Mouse (Mus musculus): ENCODE results near the gene H2-DMb2. TPM values are rescaled to one million over a fixed set of nuclear protein-coding genes. Genes with fewer than 3 reads are reported as not detected.

Gene H2-DMb2
- total RNA-seq, 2 experiments from 2014 or later = 1.0 to 1.1 TPM

DNA sequence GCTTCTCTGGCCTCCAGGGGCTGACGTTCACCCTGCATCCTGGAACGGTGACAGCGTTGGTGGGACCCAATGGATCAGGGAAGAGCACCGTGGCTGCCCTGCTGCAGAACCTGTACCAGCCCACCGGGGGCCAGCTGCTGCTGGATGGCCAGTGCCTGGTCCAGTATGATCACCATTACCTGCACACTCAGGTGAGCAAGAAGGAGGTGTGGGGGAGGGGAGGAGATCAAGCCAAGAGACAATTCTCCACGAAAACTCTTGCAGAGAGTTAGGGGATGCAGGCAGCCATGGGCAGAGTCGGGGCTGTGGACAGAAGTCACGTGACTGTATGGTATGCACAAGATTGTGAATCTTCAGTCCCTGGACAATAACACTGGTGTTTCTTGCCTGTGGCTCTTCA is 50.4 kb downstream of the H2-DMb2 start:
- intact Hi-C loops (cut with DNase I) = no loop called here
- DNase-seq (ENCODE audit: low spot score in 2 of 2) = no peak

DNA sequence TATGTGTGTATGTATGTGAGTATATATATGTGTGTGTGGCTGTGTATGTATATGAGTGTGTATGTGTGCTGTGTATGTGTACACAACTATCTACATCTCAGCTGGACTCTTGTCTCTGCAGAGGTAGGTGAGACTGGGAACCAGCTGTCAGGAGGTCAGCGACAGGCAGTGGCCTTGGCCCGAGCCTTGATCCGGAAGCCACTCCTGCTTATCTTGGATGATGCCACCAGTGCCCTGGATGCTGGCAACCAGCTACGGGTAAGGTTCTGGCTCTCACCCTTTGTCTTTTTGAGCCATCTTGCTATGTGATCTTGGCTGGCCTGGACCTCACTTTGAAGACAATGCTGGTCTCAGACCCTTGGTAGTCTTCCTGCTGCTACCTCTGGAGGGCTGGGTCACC is 51.6 kb downstream of the H2-DMb2 start:
- intact Hi-C loops (cut with DNase I) = no loop called here
- DNase-seq (ENCODE audit: low spot score in 2 of 2) = no peak

DNA sequence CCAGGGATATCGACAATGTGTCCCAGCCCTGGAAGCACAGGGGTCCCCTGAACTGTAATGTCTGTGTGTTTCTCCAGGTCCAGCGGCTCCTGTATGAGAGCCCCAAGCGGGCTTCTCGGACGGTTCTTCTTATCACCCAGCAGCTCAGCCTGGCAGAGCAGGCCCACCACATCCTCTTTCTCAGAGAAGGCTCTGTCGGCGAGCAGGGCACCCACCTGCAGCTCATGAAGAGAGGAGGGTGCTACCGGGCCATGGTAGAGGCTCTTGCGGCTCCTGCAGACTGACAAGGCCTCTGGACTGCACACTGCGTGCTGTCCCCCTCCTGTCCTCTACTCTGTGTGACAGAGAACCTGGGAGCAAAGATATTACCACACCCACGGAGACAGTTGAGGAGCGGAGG is 53.4 kb downstream of the H2-DMb2 start:
- no peak for DNase-seq (ENCODE audit: low spot score in 2 of 2)
- intact Hi-C loops (cut with DNase I) = no loop called here

DNA sequence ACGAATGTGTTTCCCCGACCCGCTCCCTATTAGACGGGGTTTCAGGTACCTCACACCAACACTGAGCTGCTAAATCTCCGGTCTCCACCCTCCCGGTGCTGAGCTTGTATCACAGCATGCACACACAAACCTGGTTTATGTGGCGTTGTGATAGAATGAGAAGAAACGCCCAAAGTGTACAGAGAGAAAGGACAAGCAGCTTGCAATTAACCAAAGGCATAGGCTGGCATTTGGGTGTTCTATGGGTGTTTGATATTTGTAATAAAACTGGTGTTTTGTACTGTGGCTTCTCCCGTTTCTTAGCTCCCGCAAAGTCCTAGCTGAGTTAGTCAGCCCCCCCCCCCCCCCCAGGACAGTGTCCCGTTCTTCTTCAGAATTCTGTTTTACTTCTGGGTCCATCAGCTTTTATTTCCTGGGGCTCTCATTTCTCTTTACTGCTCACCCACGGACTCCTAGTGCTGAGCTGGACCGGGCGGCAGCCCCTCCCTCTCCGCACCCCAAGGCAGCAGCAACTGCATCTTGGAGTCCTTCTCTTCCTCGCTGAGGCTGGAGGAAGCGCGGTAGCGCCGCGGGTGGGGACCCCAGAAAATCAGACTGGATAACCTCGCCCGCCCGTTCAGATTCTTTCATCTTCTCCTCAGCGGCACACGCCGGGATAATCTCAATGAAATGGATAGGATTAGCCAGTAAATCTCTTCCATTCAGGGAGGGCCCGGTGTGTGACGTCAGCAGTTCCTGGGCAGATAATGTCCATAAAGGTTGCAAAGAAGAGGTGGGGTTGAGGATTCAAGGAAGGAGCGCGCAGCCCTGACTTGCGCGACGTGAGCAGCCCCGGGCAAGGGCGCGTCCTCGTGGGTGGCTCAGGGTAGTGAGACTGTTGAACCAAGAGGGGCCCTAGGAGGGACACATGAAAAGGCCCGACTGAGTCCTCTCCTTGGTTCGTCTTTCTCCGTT is 54.1 kb downstream of the H2-DMb2 start, which contains the start of gene Psmb8:
TSS of gene Psmb8 (plus strand) at position 781 of the 954 bp plus-strand sequence.
- intact Hi-C loops (cut with DNase I) = no loop called here
- DNase-seq (ENCODE audit: low spot score in 2 of 2) = peak; percentile 87 to 91

DNA sequence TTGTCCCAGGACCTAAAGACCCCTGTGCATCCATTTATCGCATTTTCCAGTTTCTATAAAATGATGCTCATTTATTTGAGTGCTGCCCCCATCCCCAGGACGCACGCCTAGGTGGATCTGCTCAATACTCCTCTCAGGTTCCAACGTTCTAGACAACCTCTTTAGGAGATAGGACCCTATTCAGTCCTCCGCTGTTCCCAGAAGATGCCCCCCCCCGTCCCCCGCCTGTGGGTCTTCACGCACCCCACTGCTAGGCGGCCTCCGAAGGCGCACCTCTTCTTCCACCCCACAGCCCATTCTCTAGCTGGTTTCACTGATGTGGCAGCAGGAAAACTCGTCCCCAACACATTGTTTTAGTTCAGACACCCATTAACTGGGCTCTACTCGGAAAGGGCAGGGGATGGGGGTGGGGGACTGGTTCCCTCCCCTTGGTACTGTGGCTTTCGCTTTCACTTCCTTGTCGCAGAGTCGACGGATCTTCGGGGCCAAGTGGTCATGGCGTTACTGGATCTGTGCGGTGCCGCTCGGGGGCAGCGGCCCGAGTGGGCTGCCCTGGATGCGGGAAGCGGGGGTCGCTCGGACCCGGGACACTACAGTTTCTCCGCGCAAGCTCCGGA is 54.9 kb downstream of the H2-DMb2 start:
- DNase-seq (ENCODE audit: low spot score in 2 of 2) = no peak
- intact Hi-C loops (cut with DNase I) = no loop called here

DNA sequence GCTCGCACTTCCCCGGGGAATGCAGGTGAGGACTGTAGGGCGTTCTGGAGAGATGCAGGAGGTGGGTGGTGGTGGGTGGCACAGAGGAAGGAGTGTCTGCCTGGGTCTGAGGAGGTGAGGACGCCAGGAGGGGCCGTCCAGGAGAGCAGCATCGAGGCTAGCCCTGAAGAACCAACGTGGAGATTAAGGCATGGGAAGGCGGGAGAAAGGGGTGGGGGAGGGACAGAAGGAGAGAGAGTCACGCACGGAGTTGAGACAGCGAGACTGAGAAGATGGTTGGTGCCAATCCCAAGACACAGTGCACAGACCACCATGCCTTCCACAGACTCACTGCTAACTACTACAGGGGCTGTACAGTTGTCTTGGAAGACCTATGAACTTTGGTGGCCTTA is 55.4 kb downstream of the H2-DMb2 start:
- no peak for DNase-seq (ENCODE audit: low spot score in 2 of 2)
- intact Hi-C loops (cut with DNase I) = no loop called here

DNA sequence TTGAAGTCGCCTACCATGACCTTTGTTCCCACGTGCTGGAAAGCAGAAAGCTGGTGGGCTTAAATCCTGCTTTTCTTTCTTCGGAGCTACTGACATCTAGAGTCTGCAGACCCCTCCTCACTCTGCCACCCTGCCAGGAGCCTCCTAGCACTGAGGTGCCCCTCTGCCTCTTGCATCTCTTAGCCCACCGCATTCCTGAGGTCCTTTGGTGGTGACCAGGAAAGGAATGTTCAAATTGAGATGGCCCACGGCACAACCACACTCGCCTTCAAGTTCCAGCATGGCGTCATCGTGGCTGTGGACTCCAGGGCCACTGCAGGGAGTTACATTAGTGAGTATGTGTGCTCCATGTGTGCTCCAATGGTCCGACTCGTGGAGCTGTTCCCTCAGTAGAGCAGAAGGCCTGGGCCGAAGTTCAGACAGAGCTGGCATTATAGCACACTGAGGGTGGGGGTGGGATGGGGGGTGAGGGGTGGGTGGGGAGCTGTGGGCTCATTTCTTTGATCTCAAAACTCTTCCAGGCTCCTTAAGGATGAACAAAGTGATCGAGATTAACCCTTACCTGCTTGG is 56.0 kb downstream of the H2-DMb2 start:
- intact Hi-C loops (cut with DNase I) = no loop called here
- DNase-seq (ENCODE audit: low spot score in 2 of 2) = no peak

DNA sequence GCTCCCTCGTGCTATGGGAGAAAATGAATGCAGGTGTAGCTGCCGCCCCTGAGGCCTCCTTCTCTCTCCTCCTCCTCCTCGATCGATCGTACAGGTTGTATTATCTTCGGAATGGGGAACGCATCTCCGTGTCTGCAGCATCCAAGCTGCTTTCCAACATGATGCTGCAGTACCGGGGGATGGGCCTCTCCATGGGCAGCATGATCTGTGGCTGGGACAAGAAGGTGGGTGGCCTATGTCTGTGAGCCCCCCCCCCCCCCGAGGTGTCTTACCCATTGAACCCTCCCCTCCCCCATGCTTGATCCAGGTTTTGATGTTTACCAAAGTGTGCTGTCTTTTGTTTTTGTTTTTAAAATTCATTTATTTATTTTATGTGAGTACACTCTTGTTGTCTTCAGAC is 56.9 kb downstream of the H2-DMb2 start:
- intact Hi-C loops (cut with DNase I) = no loop called here
- no peak for DNase-seq (ENCODE audit: low spot score in 2 of 2)

DNA sequence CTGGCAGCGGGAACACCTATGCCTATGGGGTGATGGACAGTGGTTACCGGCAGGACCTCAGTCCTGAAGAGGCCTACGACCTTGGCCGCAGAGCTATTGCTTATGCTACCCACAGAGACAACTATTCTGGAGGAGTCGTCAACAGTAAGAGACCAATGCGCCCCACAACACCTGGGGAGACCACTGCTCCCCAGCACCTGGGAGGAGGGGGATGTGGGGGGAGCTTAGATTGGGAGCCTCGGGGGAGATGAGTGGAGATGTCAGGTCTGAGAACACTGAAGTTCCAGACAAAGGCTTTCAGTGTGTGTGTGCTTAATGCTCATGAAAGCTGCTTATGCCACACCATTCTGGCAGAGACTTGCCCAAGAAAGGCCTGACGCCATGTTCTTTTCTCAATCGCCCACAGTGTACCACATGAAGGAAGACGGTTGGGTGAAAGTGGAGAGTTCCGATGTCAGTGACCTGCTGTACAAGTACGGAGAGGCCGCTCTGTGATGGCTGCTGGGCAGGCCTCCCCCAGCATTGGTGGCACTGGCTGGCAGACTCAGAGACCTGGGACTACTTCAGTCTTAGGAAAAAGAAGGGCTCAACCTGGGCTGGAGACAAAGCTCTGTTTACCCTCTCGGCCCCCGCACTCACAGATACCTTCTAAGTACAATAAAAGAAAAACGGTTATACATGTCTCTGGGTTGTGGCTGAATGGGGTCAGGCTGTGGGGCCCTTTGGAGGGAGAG is 57.8 kb downstream of the H2-DMb2 start:
- no peak for DNase-seq (ENCODE audit: low spot score in 2 of 2)
- intact Hi-C loops (cut with DNase I) = no loop called here

Other genes with a start within 250 kb of the H2-DMb2 start
- not detected for gene Platr17, start 238.2 kb upstream of the H2-DMb2 start, total RNA-seq (2021)
- 10 to 100 TPM; 25.4 to 29.3 TPM for gene Daxx, start 233.9 kb upstream of the H2-DMb2 start, total RNA-seq (2021)
- 10 to 100 TPM; 23.3 to 35.7 TPM for gene Tapbp, start 227.4 kb upstream of the H2-DMb2 start, total RNA-seq (2021)
- gene Zbtb22, start 227.4 kb upstream of the H2-DMb2 start, total RNA-seq (2021) = 10 to 100 TPM; 29.7 to 35.2 TPM
- 10 to 100 TPM; 65.1 to 68.3 TPM for gene Rgl2, start 213.8 kb upstream of the H2-DMb2 start, total RNA-seq (2021)
- 10 to 100 TPM; 88.3 to 99.4 TPM for gene Pfdn6, start 203.0 kb upstream of the H2-DMb2 start, total RNA-seq (2021)
- 10 to 100 TPM; 14.1 to 17.2 TPM for gene Wdr46, start 202.6 kb upstream of the H2-DMb2 start, total RNA-seq (2021)
- 1 to 10 TPM; 5.6 to 8.1 TPM for gene B3galt4, start 191.8 kb upstream of the H2-DMb2 start, total RNA-seq (2021)
- 10 to 100 TPM; 80.3 to 83.6 TPM for gene Vps52, start 187.5 kb upstream of the H2-DMb2 start, total RNA-seq (2021)
- 100 to 1,000 TPM; 325 to 332 TPM for gene Rps18, start 187.3 kb upstream of the H2-DMb2 start, total RNA-seq (2021)
- 10 to 100 TPM; 10.3 to 13.6 TPM for gene H2-K1, start 143.0 kb upstream of the H2-DMb2 start, total RNA-seq (2021)
- 10 to 100 TPM; 25.3 to 30.8 TPM for gene Ring1, start 118.6 kb upstream of the H2-DMb2 start, total RNA-seq (2021)
- gene H2-Ke6, start 115.2 kb upstream of the H2-DMb2 start, total RNA-seq (2021) = 10 to 100 TPM; 27.7 to 30.1 TPM
- gene Slc39a7, start 111.6 kb upstream of the H2-DMb2 start, total RNA-seq (2021) = 10 to 100 TPM; 95.3 to 99.9 TPM
- gene Rxrb, start 111.5 kb upstream of the H2-DMb2 start, total RNA-seq (2021) = 10 to 100 TPM; 81.7 to 86.7 TPM
- 10 to 100 TPM; 16.6 to 22.6 TPM for gene Col11a2, start 103.9 kb upstream of the H2-DMb2 start, total RNA-seq (2021)
- under 1 TPM in 1 of 2 experiments, not detected in 1; 0.32 TPM for gene H2-Oa, start 51.0 kb upstream of the H2-DMb2 start, total RNA-seq (2021)
- 10 to 100 TPM; 25.8 to 29.1 TPM for gene H2-DMa, start 23.8 kb upstream of the H2-DMb2 start, total RNA-seq (2021)
- 100 to 1,000 TPM; 231 to 249 TPM for gene Brd2, start 20.7 kb upstream of the H2-DMb2 start, total RNA-seq (2021)
- 1 to 10 TPM; 1.1 to 1.6 TPM for gene H2-DMb1, start 9.8 kb downstream of the H2-DMb2 start, total RNA-seq (2021)
- gene Tap1, start 44.2 kb downstream of the H2-DMb2 start, total RNA-seq (2021) = 1 to 10 TPM; 2.1 to 2.8 TPM
- gene Psmb9, start 44.5 kb downstream of the H2-DMb2 start, total RNA-seq (2021) = 1 to 10 TPM; 1.8 to 2.2 TPM
- 1 to 10 TPM; 2.6 to 2.7 TPM for gene Psmb8, start 54.4 kb downstream of the H2-DMb2 start, total RNA-seq (2021)
- gene Tap2, start 60.2 kb downstream of the H2-DMb2 start, total RNA-seq (2021) = 1 to 10 TPM; 3.1 to 5.0 TPM
- under 1 TPM in 1 of 2 experiments, not detected in 1; 0.15 TPM for gene H2-Ob, start 95.6 kb downstream of the H2-DMb2 start, total RNA-seq (2021)
- gene H2-Ab1, start 114.4 kb downstream of the H2-DMb2 start, total RNA-seq (2021) = 1 to 10 TPM; 1.1 to 2.1 TPM
- 1 to 10 TPM; 1.6 to 1.7 TPM for gene H2-Aa, start 144.5 kb downstream of the H2-DMb2 start, total RNA-seq (2021)
- 1 to 10 TPM in 1 of 2 experiments, under 1 TPM in 1; 0.99 to 2.4 TPM for gene H2-Eb1, start 162.6 kb downstream of the H2-DMb2 start, total RNA-seq (2021)
- not detected for gene H2-Eb2, start 182.4 kb downstream of the H2-DMb2 start, total RNA-seq (2021)
- gene Btnl2, start 211.5 kb downstream of the H2-DMb2 start, total RNA-seq (2021) = under 1 TPM; 0.62 to 0.91 TPM
- gene Btnl1, start 233.8 kb downstream of the H2-DMb2 start, total RNA-seq (2021) = not detected

Measured in left cerebral cortex, postnatal 14 days (tissue).